Mouse (Mus musculus) ovary, postnatal 14 days (tissue): ENCODE data around the gene Morc1.

ENCODE experiments used
- DNase-seq: peaks from one replicate; pipeline ENCODE4 v3.0.0; 2022; ENCODE audit warnings: low spot score

Morc1 gene

DNA sequence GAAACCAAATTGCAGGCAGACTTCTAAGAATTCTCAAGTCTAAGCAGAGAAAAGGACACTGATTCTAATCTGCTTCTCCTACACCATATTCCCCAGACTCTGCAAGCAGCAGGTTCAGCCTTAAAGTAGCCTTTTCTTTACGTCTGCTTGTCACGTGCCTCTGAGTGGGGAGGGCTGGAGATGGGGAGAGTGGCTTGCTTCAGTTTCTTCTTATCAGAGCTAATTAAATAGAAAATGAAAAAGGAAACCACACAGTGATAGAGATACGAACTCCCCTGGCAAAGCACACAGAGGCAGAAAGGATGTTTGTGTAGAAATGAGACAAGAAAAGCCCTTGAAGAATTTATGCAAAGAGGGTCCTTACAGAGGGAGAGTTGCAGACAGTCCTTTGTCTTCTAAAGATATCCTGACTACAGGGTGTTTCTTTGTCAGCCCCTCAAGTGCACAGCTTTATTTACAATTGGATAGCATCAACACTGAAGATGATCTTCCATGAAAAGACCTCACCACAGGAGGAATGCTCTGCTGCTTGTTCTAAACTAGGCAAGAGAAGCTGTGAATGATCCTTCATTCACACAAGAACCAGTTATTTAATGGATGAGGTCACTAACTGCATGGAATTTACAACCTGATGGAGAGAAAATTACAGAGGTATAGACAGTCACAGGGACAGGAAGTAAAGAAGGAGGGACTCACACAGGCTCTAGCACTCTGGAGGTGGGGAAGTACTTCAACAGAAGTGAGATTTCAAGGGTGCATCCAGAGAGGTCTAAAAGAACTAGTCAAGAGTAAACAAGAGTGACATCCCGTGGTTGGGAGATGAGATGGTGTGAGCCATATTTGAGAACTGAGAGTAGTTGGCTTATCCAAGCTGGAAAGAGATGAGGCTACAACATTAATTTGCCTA, 44.1 kb downstream of the Morc1 start:
- no peak for DNase-seq

DNA sequence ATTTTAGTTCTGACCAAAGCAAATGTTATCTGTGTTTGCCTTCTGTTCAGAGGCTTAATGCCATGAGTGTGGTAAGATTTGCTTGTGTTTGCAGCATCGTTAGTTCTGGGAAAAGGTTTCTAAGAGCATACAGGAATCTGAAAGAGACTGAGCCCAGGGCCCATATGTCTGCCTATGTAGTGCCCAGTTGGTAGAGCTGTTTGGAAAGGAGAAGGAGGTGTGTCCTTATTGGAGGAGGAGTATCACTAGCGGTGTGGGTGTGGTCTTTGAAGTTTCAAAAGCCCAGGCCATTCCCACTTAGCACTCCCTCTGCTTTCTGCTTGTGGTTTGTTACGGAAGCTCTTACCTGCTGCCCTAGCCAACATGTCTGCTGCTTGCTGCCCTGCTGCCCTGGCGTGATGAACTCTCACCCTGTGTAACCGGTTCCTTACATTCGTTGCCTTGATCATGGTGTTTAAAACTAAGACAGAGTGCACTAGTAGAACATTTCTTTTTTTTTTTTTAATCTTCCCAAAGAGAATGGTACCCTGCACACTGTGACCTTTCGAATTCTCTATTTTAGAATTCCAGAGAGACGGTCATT, 48.3 kb downstream of the Morc1 start:
- no peak for DNase-seq

DNA sequence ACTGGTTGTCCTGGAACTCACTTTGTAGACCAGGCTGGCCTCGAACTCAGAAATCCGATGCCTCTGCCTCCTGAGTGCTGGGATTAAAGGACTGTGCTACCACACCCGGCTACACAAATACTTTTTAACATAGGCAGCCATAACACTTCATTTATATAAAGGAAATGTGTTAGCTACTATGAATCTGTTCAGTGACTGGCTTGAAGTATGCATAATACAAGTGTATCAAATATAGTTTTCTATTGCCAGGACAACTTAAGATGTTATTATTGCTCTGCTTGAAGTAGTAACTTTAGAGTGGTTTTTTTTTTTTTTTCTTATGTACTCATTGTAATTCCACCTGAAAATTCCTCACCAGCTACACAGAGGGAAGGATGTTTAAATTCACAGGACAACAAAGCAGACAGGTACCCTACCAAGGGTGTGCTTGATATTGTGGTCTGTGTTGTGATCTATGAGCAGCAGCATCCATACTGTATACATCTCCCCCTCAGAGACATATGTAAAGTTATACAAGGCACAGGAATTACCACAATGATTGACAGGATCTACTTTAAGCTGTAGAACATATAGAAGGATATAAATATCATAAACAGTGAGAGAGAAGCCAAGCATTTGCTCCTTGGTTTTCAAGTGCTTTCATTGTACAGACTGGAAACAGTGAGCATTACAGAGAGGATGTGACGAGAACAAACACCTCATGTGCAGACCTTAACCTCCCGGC, 85.9 kb downstream of the Morc1 start:
- DNase-seq: no peak

DNA sequence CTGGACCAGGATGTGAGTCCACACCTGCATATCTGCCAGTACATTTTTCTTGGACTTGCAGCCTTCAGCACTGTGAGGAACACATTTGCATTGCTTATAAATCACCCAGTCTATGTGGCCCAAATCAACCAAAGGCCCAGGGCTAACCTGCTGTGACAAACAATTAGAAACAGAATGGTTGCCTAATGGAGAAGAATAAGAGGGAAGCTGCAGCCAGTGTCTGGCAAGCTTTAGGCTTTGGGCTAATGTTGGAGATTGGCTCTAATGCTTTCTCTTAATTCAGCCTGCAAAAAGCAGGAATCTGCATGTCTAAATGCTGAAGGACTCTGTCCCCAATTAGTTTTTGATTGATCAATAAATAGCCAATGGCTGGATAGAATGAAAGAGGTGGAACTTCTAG, 88.5 kb downstream of the Morc1 start:
- no peak for DNase-seq

DNA sequence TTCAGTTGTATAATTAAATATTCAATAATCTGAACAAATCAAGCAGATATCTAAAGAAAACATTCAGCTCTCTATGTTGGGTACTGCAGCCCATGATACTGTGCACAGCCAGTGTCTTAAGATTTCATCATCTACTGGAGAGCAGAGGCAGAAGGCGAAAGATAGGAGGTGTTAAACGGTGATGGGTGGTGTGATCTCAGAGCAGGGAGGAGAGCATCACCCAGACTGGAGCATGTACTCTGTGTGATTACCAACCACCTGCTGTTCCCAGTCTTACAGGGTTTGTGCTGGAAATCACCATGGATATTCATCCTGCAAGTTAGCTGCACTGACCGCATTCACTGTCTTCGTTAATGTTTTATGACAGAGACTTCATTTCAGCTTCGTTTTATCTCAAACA, 106.1 kb downstream of the Morc1 start:
- DNase-seq: no peak

DNA sequence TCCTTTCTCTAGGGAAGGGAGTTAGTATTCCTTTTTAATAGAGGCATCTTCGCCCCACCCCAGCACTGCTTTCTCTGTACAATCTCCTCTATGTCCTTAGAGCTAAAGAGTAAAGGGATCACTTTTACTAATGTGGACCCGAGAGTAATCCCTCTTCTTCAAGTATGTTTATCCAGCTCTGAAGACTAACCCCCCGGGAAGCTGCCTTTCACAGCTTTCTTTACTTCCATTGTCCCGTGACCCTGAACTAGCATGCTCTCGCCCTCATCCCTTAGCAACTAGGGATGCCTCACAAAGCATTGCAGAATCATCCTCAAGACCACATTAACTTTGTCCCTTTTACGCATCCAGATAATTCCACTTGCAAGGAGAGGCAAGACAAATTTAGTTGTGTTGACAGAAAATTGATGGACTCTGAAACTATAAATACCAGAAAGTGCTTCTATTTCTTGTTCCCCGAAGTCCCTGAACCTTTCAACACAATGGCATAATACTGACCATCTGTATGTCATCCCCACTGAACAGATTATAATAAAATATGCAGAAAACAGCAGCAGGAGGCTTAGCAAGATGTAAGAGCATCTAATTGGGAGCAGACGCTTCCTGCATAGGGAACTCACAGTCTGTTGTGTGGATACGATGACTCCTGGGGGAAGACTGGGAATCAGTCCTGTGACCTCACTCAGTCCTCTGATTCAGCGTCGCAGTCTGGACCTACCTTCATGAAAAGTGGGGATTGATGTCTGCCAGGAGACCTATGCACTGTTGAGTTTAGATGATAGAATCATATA, 131.4 kb downstream of the Morc1 start:
- no peak for DNase-seq

DNA sequence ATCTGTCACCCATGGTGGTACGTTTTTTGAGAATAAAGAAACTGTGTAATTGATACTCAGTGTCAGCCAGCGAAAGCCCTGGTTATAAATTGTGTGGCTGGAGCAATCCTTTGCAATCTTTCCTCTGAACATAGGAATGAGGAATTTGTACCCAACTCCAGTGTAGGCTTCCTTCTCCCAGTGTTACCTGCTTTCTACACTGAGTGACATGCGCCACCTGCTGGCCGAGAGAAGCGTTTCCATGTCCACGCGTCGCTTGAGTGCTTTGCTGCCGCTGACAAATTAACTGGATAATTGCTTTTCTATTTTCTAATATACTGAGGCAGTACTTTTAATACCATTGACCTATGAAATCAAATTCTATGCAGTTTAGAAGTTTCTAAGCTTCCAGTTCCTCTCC, 139.3 kb downstream of the Morc1 start:
- DNase-seq: peak; percentile 51

DNA sequence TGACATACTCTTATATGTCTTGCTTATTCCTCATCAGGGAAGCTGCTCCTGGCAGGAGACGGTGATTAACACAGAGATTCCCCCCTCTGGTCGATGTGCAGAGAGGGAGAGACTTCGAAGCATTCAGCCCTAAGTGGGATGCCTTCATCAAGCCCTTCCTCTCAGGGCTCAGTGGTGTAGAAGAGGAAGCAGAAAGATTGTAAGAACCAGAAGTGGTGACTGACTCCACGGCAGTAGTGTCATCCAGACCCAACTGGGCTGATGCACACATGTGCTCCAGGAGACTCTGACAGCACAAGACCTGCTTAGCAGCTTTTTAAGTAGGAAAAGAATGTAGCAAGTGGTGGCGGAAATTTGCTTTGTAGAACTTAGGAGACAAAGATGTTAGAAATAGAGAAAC, 143.0 kb downstream of the Morc1 start:
- DNase-seq: no peak

DNA sequence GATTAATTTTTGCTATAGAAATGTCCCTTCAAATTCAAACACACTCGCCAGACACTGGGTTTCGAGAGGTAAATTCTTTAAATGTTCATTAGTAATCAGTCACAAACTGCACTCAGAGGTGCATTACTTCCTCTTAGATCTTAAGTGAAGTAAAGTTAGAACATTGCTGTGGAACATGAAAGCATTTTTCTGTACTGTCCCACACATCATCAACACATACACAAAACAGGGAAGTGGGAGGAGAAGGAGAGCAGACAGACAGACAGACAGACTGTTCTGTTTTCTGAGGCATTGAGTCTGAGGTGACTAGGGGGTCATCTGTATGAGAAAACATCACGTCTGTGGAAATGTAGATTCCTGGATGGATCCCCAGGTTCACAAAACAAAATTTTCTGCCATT, 143.5 kb downstream of the Morc1 start:
- no peak for DNase-seq

DNA sequence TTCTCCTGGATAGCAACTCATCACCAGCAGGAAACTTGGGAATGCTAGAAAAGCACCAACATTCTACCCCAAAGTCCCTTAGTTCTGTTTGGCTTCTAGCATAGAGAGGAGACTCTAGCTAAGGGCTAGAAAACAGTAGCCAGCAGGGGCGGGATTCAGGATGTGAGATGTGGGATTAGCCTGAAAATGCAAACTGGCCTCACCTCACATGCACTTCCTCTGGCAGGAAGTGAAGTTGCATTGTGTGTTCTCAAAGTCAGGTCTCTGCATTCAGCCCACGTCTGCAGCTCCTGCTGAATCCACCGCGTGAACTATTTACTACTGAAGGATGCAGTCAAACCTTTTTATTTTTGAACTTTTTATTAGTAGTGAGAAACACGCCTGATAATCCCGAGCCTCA, 154.3 kb downstream of the Morc1 start:
- no peak for DNase-seq

DNA sequence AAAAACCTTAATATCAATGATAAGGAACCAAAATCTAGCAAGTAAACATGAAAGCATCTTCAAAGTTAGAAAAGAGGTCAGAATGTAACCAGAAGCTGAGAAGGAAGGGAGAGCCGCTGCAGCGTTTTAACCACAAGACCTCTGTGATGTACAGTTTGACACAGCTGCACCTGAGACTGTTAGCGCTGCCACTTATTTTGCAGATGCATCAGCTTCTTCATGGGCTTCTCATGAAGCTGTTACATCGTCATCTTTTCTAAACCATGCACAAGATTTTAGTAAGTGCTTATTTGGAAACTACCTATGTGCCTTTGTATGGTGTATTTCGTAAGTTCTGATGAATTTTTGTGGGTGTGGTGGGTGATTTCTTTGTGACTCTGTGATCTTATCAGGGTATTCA, 163.4 kb downstream of the Morc1 start:
- no peak for DNase-seq

DNA sequence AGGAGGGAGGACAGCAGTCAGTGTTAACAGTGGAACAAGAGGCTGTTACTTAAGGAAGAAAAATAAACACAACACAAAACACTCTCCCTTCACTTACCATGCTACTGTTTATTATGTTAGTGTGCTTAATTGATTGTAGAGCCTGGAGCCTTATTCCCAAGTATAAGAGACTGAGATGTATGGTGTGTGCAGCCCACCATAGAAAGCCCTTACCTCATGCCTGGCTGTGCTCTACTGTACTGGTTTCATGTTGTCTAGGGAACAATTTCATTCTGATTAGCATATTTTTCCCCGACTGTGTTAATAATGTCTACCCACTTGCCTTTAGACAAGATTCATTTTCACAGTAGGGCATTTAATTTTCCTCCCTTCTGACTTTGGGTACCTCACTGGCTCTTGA, 164.2 kb downstream of the Morc1 start:
- DNase-seq: no peak

DNA sequence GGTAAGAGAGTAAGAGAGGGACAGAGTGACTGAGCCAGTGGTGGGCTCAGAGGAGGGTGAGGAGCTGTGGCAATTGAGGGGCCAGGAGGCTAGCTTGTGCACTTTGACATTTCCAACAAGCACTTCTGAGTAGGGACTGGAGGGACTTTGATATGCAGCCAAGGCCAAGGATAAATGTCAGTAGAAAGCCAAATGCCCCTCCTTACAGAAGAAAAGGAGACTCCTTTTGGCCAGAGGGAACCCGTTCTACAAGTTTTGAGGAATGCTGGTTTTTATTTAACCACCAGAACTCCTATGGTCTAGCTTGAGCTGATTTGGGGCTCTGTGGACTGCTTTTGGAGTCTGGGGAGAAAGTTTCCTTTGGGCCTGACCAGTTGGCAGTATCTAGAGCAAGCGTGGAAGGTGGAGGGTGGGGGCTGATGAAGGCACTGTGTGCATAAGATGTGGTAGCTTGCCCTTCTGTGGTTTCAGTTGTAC, 172.7 kb downstream of the Morc1 start:
- no peak for DNase-seq

DNA sequence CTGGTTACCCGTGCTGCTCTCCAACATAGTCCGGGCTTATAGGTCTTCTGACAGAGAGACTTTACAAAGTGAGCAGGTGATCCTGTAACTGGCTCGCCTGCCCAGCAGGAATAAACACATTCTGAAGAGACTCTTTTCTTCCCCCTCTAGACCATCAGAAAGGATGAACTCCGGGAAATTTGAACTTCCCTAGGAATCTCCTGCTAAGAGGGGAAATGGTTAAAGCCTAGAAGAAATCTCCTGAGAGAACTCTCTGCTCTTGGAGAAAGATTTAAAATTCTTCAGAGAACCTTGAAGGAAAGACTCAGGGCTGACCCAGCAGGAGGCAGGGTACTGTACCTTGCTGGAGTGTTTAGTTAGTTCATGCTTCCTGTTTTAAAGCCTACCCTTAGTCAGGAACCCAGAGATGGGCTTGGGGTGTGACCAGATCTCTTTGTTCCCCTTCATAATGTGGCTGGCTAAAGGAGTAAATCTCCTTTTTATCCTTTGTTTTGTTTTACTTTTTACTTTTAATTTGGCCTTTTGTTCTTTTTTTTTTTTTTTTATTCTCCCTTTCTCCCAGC, 175.5 kb downstream of the Morc1 start:
- DNase-seq: no peak

DNA sequence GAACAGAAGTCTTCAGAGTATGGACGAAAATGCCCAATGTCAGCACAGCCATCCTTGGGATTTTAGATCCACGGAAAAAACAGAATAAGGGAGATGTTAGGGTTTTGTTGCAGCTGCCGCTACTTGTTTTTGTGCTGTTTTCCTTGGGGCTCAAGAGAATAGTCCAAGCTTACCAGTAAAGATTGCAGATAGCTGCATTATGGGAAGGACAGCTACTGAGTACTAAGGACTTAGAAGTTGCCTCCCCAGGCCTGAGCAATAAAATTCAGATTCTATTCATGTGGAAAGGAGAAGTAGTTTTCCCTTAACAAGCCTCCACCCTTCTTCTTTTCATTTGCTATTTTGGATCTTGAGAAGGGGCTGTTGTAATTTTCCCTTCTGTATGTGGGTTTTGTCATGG, 177.2 kb downstream of the Morc1 start:
- DNase-seq: no peak

DNA sequence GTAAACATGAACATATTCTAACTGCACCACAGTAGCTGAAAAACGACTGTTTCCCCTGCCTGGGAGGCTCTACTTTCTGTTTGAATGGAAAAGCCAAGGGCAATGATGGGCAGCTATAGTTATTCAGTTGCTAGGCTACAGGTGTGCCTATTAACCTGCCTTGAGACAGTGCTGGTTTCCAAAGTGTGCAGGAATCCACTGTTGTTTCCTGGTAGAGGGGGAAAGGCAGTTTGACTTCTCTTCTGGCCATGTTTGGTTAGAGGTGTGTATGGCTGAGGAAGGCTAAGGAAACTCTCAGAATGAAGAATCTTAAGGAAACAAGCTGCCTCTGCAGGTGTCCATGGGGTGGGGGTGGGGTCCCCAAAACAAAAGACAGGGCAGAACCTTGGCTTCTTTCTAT, 179.8 kb downstream of the Morc1 start:
- no peak for DNase-seq

DNA sequence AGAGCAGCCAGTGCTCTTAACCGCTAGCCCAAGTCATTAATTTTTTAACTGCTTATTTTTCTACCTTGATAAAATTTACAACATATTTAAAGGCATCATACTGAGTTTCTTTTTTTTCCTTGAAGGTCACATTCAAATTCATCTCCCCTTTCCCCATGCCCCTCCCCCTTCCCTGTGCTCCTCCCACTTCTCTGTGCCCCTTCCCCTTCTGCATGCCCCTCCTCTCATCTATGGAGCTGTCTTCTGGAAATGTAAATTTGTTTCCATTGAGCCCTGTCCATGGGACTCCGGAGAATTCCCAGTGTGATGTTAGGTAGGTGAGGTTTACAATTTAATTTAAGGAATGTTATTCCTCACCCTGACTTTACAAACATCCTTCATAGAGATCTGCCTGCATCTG, 180.4 kb downstream of the Morc1 start:
- DNase-seq: no peak

DNA sequence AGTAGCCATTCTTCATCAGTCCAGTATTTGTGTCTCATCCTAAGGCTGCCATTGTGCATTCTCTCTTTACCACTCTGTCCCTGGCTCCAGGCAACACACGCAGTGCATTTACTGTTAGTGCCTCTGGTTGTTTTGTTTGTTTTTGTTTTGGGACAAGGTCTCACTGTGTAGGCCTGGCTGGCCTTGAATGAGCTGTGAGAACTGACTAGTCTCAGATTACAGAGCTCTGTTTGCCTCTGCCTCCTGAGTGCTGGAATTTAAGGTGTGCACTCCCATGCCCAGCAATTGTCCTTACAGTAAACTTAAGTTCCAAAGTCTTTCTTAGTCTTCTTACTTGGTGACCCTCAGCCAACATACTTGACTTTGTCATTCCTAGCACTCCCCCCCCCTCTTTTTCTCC, 182.7 kb downstream of the Morc1 start:
- DNase-seq: no peak

DNA sequence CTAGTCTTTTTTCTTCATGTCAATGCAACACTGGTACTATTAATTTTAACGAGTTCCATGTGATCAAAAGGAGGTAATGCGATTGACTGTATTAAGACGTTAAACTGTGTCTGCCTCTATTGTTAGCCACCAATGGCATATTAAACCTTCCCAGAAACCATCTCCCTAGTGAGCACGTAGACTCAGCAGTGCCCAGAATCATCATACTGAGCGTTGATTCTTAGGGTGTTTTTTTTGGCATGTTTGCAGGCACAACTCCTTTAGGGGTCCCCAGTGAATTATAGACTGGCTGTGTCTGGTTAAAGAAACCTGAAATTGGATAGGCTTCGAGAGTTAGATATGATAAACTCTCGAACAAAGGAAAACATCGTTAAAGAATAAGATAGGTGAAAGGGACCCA, 189.5 kb downstream of the Morc1 start:
- DNase-seq: no peak

DNA sequence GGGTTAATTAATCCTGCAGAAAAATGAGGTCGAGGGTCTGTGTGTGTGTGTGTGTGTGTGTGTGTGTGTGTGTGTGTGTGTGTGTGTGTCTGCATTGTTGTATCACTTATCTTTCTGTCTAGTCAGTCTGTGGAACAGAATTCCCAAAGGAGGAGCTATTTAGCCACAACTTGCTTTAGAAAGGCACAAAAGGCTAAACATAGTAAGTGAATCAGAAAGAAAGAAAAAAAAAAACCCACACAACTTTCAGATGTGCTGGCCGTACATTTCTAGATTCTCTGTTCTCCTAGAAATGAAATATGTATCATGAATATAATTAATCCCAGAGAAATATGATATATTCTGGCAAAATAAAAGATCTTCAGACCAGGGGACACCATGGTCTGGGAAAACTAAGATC, 190.0 kb downstream of the Morc1 start:
- DNase-seq: no peak

DNA sequence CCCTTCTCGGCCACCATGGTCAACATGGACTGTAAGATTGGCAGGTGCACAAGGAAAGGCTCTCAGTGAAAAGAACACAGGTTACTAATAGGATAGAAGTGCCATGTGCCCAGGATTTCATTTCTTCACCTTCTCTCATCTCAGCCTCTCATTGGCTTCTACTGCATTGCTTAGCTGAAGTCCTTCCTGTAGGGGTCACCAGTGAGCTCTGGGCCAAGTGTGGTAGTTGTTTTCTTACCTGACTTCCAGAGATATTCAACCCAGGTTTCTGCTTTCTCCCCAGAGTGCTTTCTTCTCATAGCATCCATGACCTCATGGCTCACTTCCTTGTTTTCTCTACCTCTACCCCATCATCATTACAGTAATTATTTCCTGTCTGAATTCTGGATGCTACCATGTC, 192.4 kb downstream of the Morc1 start:
- DNase-seq: no peak

DNA sequence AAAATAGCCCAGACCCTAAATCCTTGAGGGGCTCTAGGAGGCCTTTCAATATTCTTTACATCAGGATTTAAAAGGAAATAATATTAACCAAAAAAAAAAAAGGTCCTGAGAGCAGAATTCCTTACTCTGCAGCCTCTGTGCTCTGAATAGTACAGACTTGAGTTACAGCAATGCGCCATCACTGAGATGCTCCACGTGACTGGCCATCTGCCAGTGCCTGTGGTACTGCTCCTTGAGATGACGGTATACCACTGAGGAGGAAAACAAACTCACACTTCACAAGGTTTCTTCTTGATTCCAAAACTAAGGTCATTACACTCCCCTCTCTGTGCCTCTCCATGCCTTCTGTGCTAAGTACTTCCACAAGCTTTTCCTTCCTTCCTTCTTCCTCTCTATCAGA, 195.1 kb downstream of the Morc1 start:
- no peak for DNase-seq
